Mouse (Mus musculus) ES-E14 (cell line): ENCODE results near the gene Prss42.

Source experiments
- MAFK ChIP-seq: IDR thresholded peaks from 2 replicates; pipeline ENCODE4 v1.6.1; 2014; ENCODE audit warnings: mild to moderate bottlenecking, low read depth, low read length, inconsistent platforms; ENCODE audit not compliant: insufficient read depth
- ZC3H11A ChIP-seq: IDR thresholded peaks from 2 replicates; pipeline ENCODE4 v1.6.1; 2012; ENCODE audit warnings: low read depth, mild to moderate bottlenecking, inconsistent platforms, low read length, borderline replicate concordance
- ZNF384 ChIP-seq: IDR thresholded peaks from 2 replicates; pipeline ENCODE4 v1.6.1; 2012; ENCODE audit warnings: low read depth, low read length, inconsistent platforms

GRCm38 (mm10) chr9:110759265-110759664, 38.7 kb upstream of the Prss42 start:
- TF ChIP-seq ZNF384 (no peak), ZC3H11A (no peak), MAFK (no peak)
